Mouse (Mus musculus): ENCODE results near the gene Hibadh.
A peak's percentile ranks its signal among the peaks of the same experiment; 100 is the strongest.
"Not testable (repeated sequence)": the region's sequence is repeated elsewhere in the genome, so short reads cannot be mapped to it uniquely, and the experiment has no call there.

Hibadh gene

GRCm38 (mm10) chr6:52640224-52640712 lies at the start of gene Hibadh:
Gene Hibadh, minus strand, starts transcription at chr6:52640389.
- DNase-seq = peak; percentile 99

- DNase-seq = peak; percentile 42
Observed at GRCm38 (mm10) chr6:52686901-52687500, 46.8 kb upstream of the Hibadh start.

- DNase-seq = no peak
Observed at GRCm38 (mm10) chr6:52682607-52683006, 42.4 kb upstream of the Hibadh start.

- DNase-seq = peak; percentile 38
Observed at GRCm38 (mm10) chr6:52681847-52682485, 41.8 kb upstream of the Hibadh start.

DNA sequence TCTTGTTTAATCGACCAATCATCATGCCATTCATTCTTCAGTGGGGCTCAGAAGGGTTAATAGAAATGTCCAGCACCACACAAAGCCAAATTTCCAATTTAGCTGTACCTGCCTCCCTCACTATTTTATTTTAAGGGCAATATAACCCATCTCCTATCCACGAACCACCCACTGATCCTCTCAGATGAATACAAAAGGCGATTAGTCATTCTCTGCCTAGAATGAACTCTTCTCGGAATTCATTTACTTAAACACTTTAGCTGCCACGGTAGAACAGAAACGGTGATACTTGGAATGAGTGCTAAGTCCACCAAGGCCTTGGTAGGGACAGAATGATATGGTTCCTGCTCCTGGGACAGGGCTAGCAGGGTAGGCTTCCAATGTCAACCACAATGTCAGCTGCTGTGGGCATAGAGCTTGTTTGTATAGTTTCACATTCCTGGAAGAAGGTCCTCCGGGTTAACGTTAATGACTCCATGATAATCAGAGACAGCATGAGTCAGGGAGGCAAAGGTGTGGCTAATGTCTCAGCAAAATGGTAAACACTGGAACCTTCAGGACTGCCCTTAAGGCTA lies 40.4 kb upstream of the Hibadh start:
- peak; percentile 30 for DNase-seq

- DNase-seq = peak; percentile 54
Observed at GRCm38 (mm10) chr6:52679565-52679964, 39.4 kb upstream of the Hibadh start.

- not testable (repeated sequence) for DNase-seq
Observed at GRCm38 (mm10) chr6:52677534-52677933, 37.3 kb upstream of the Hibadh start.

- peak; percentile 49 for DNase-seq
Observed at GRCm38 (mm10) chr6:52675222-52675921, 35.2 kb upstream of the Hibadh start.

DNA sequence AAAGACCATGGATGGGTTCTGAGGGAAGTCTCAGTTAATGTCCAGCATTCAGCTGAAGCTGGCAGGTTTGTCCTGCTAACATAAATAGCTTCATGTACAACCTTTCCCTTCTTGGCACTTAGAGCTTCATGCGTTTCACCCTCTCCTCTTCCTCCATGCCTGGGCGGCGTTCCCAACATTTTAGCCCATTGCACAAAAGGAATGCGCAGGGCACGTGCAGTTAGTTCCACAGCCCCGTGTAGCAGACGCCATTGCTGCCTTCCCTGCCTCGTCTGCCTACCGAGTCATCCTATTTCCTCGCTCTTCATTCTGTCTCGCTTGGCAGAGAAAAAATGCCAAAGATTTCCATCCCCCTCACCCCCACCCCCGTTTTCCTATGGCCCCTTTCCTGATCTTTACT lies 34.4 kb upstream of the Hibadh start:
- peak; percentile 64 for DNase-seq

DNA sequence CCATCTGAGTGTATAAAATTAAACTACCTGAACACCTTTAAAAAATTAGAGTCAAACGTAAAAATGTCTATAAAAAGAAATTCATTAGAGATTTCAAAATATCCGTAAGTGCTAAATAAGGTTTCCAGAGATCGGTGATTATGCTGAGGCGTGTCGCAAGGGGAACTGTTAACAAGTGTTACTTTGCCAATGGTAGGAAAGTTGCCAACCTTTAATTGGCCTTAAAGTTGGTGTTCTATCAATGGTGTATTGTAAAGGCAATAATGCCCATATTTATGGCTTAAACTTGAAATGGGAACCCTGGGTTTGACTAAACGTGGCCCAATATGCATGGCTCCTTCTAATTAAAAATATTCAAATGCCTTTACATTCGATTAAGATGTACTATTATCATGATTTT lies 33.5 kb upstream of the Hibadh start:
- no peak for DNase-seq

DNA sequence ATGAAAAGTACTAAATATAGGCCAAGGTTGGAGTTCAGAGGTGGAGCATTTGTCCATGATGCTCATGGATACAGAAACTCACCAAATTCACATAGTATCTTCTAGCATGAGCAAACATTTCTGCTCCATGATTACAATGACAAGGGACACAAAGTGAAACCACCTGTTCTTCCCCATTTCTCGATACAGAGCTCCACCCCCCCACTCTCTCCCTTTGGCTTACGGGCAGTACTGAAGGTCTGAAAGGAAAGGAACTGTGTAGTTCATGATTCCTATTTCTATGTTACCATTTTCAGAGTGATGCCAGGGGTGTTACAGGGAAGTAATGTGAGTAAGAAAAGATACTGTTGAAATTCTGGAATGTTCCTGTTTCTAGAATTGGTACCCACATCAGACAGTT lies 32.4 kb upstream of the Hibadh start:
- no peak for DNase-seq

GRCm38 (mm10) chr6:52671791-52672190 lies 31.6 kb upstream of the Hibadh start:
- no peak for DNase-seq

- DNase-seq = not testable (repeated sequence)
Observed at GRCm38 (mm10) chr6:52669878-52670277, 29.7 kb upstream of the Hibadh start.

GRCm38 (mm10) chr6:52667641-52668040 lies 27.5 kb upstream of the Hibadh start:
- DNase-seq = no peak

- peak; percentile 43 for DNase-seq
Observed at GRCm38 (mm10) chr6:52663021-52663420, 22.8 kb upstream of the Hibadh start.

GRCm38 (mm10) chr6:52655266-52655665 lies 15.1 kb upstream of the Hibadh start:
- DNase-seq = no peak

GRCm38 (mm10) chr6:52648806-52649205 lies 8.6 kb upstream of the Hibadh start:
- DNase-seq = no peak

- DNase-seq = no peak
Observed at GRCm38 (mm10) chr6:52648031-52648430, 7.8 kb upstream of the Hibadh start.

GRCm38 (mm10) chr6:52645926-52646325 lies 5.7 kb upstream of the Hibadh start:
- DNase-seq = no peak

GRCm38 (mm10) chr6:52642152-52642551 lies 2.0 kb upstream of the Hibadh start:
- no peak for DNase-seq

- no peak for DNase-seq
Observed at GRCm38 (mm10) chr6:52641076-52641475, 887 bp upstream of the Hibadh start.

DNA sequence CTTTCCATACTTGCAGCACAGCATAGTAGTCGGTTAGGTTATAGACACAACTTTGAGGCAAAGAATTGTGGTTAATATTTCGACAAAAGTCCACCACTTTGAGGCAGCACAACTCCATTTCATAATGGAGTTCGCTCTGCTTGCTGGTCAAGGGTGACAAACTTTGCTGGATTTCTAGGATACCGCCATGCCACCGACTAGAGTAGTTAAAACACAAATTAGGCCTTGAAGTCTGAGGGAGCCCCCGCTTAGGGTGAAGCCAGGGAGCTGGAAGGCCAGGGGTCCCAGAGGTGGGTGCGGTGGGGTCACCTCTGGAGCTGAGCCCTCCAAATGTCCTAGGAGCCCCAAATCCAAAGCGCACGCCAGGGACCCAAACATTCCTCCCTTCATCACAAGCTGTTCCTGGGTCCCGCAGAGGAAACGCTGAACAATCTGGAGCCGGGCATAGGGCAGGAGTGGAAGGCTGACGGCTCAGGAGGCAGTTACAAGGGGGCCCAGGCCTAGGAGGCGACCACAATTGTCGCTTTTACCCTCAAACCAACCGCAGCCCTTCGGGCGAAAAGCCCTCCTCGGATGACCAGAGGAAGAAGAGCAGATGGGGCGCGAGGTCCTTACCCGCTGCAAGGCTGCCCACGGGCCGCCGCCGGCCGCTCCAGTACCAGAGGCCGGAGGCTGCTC lies 504 bp downstream of the Hibadh start:
- no peak for DNase-seq

Measured in kidney, adult 18-20 months (tissue).